Mouse (Mus musculus) intestine, embryonic 16.5 days (tissue): ENCODE measurements at regions not wholly inside any gene's neighbourhood (a gene's known extent, or its start where the extent isn't known, plus 50 kb on each side); places are given as distances from the start of the nearest gene placed in this dataset.

Experiments
- ATAC-seq: fragments of 200-750 bp; cut with Nextera tagmentation; 2 replicates; pipeline ENCODE4 v1.8.0; 2017; ENCODE audit warnings: moderate TSS enrichment, moderate library complexity
- H3K27ac ChIP-seq: fragments of 300-500 bp; sonication (generic); 2 replicates; pipeline ENCODE4 v1.5.1; 2014; ENCODE audit warnings: mild to moderate bottlenecking, low read length
- H3K27me3 ChIP-seq: fragments of 300-500 bp; sonication (generic); replicated peaks from 2 replicates; pipeline ENCODE4 v1.6.1; 2014; ENCODE audit warnings: low read length, control low read depth, mixed read lengths; ENCODE audit not compliant: control insufficient read depth, insufficient read depth
- H3K36me3 ChIP-seq: fragments of 300-500 bp; sonication (generic); 2 replicates; pipeline ENCODE4 v1.6.1; 2014; ENCODE audit warnings: low read length, control low read depth; ENCODE audit not compliant: control insufficient read depth, insufficient read depth
- H3K4me1 ChIP-seq: fragments of 300-500 bp; sonication (generic); 2 replicates; pipeline ENCODE4 v1.6.1; 2014; ENCODE audit warnings: low read length, control low read depth, mixed read lengths; ENCODE audit not compliant: control insufficient read depth, insufficient read depth
- H3K4me2 ChIP-seq: fragments of 300-500 bp; sonication (generic); 2 replicates; pipeline ENCODE4 v1.6.1; 2014; ENCODE audit warnings: low read depth, low read length, control low read depth
- H3K4me3 ChIP-seq: fragments of 300-500 bp; sonication (generic); 2 replicates; pipeline ENCODE4 v1.5.1; 2014; ENCODE audit warnings: mild to moderate bottlenecking, low read length
- H3K9ac ChIP-seq: fragments of 300-500 bp; sonication (generic); 2 replicates; pipeline ENCODE4 v1.6.1; 2014; ENCODE audit warnings: low read depth, low read length
- H3K9me3 ChIP-seq: fragments of 300-500 bp; sonication (generic); 2 replicates; pipeline ENCODE4 v1.6.1; 2016; ENCODE audit warnings: low read length, control low read depth; ENCODE audit not compliant: control insufficient read depth
- WGBS: fragments of 180-500 bp; shearing (Covaris S2); extraction: QIAGEN DNeasy Blood & Tissue Kit; methylation state at CpG from one replicate; pipeline ENCODE4 v1.1.7; 2014; 5-methylcytosine and 5-hydroxymethylcytosine counted together

DNA sequence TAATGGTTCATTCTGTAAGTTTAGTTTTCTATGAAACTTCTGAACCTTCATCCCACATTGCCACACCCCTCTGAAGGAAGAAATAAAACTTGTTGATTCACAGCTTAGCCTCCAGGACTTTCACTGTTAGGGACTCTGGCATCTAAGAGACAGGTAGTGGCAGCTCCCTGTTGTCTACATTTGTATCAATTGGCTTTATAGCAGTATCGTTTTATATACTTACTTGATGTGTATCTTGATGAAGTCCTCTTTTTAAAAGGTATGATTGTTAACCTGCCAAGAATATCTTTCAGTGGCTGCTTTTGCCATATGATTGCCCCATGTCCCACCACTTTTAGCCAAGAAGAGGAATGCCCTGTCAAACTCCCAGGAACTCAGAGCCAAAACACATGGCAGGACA lies 1333.7 kb upstream of the 1700008P02Rik start:
- Histone ChIP-seq H3K27me3 (no peaks in the 10 kb centered on the region), H3K27ac (no peak overlapping the region), H3K9ac (no peak overlapping the region), H3K4me3 (no peak overlapping the region), H3K9me3 (no peaks in the 10 kb centered on the region), H3K4me1 (no peaks in the 10 kb centered on the region), H3K36me3 (no peaks in the 10 kb centered on the region), H3K4me2 (no peak overlapping the region)
- 91% methylated on average over 1 of the region's 1 CpGs for WGBS
- ATAC-seq: no peak

- 53% methylated on average over 8 of the region's 8 CpGs for WGBS
- no peaks in the 10 kb centered on the region for H3K4me1 ChIP-seq
- no peak for ATAC-seq
- H3K36me3 ChIP-seq: no peaks in the 10 kb centered on the region
- H3K9me3 ChIP-seq: no peaks in the 10 kb centered on the region
- H3K27ac ChIP-seq: no peak overlapping the region
- no peaks in the 10 kb centered on the region for H3K27me3 ChIP-seq
- no peak overlapping the region for H3K9ac ChIP-seq
- no peak overlapping the region for H3K4me3 ChIP-seq
- no peak overlapping the region for H3K4me2 ChIP-seq
Observed at GRCm38 (mm10) chr3:7943646-7944381, 1323.6 kb upstream of the 1700008P02Rik start.
